Mouse (Mus musculus) limb, embryonic 14.5 days (tissue): ENCODE data around the gene Pheta1. TPM values are rescaled to one million over a fixed set of nuclear protein-coding genes. Genes with fewer than 3 reads are reported as not detected.

Source experiments
- ATAC-seq: fragments of 200-750 bp; cut with Nextera tagmentation; 2 replicates; pipeline ENCODE4 v1.8.0; 2017; ENCODE audit warnings: low read depth, moderate number of reproducible peaks, moderate TSS enrichment; ENCODE audit not compliant: low FRiP score
- DNase-seq: peaks from one replicate; pipeline ENCODE4 v3.0.0-alpha.2; 2015; ENCODE audit warnings: low spot score
- H3K27ac ChIP-seq: fragments of 300-500 bp; sonication (generic); replicated peaks from 2 replicates; pipeline ENCODE4 v1.5.1; 2014; ENCODE audit warnings: low read depth, mild to moderate bottlenecking, low read length, moderate library complexity, mixed read lengths
- H3K27me3 ChIP-seq: fragments of 300-500 bp; sonication (generic); 2 replicates; pipeline ENCODE4 v1.6.1; 2014; ENCODE audit warnings: low read length, mixed read lengths; ENCODE audit not compliant: control insufficient read depth, insufficient read depth
- H3K36me3 ChIP-seq: fragments of 300-500 bp; sonication (generic); 2 replicates; pipeline ENCODE4 v1.6.1; 2014; ENCODE audit warnings: mild to moderate bottlenecking, low read length, moderate library complexity, mixed read lengths; ENCODE audit not compliant: control insufficient read depth, insufficient read depth
- H3K4me1 ChIP-seq: fragments of 300-500 bp; sonication (generic); 2 replicates; pipeline ENCODE4 v1.6.1; 2014; ENCODE audit warnings: antibody characterized with exemption, low read length, mixed read lengths; ENCODE audit not compliant: control insufficient read depth, insufficient read depth
- H3K4me2 ChIP-seq: fragments of 300-500 bp; sonication (generic); replicated peaks from 2 replicates; pipeline ENCODE4 v1.6.1; 2014; ENCODE audit warnings: low read depth, mild to moderate bottlenecking, low read length, moderate library complexity; ENCODE audit not compliant: severe bottlenecking
- H3K4me3 ChIP-seq: fragments of 300-500 bp; sonication (generic); replicated peaks from 2 replicates; pipeline ENCODE4 v1.5.1; 2014; ENCODE audit warnings: low read length
- H3K9ac ChIP-seq: fragments of 300-500 bp; sonication (generic); 2 replicates; pipeline ENCODE4 v1.6.1; 2014; ENCODE audit warnings: mild to moderate bottlenecking, low read depth, low read length, moderate library complexity; ENCODE audit not compliant: severe bottlenecking
- H3K9me3 ChIP-seq: fragments of 300-500 bp; sonication (generic); 2 replicates; pipeline ENCODE4 v1.6.1; 2016; ENCODE audit warnings: low read length; ENCODE audit not compliant: control insufficient read depth
- POLR2A ChIP-seq: fragments of 200-500 bp; IDR thresholded peaks from 2 replicates; pipeline ENCODE4 v1.8.0; 2012; ENCODE audit warnings: inconsistent platforms, mild to moderate bottlenecking, moderate library complexity, borderline replicate concordance; ENCODE audit not compliant: insufficient read depth, insufficient read length; ENCODE audit errors: extremely low read depth
- WGBS: fragments of 180-500 bp; shearing (Covaris S2); extraction: QIAGEN DNeasy Blood & Tissue Kit; methylation state at CpG from one replicate; pipeline ENCODE4 v1.1.7; 2014; 5-methylcytosine and 5-hydroxymethylcytosine counted together
- polyA plus RNA-seq, 2 experiments: library from polyadenylated mRNA; depleted of rRNA in 1 of 2; stranded (reverse) in 1 of 2; unstranded in 1 of 2; fragments of >200 nt; fragmentation: Nextera tagmentation in 1 of 2; extraction: Ambion mirVana in 1 of 2; gene quantifications; 2 replicates each; pipeline versions ENCODE4 v1.2.1 to v1.2.3; 2012 to 2014

The Pheta1 gene
- polyA plus RNA-seq, 2 experiments: 21.3 to 30.1 TPM

DNA sequence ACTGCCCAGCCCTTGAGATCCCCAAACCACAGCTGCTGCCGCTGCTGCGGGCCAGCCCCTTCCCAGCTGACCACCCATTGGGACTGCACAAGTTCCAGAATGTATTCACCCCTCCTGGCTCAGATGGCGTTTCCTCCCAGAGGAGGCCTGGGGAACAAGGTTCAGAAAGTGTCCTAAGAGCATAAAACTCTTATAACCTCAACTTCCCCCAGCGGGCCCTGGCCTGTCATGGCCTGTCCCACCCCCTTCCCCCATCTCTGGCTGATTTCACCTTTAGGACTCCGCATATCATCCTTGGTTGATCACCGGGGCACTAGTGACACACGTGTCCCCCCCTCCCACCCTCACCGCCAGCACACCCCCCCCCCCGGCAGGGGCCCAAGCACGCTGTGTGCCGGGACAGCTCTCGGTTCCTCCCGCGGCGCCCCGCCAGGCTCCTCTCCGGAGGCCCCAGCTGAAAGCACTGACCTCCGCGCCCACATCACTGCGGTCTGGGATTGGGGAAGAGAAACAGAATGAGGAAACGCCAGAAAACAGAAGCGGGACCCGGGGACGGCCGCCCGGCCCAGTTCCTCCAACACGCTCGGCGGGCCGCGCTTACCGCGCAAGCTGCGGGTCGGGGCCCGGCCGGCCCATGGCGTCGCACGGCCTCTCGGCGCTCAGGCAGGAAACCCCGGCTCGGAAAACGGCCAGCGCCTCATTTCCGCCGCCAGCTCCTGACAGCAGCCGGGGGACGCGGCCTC lies 12.7 kb upstream of the Pheta1 start:
- Histone ChIP-seq H3K4me1 (peaks cover 46% of the 10 kb centered on the region), H3K27ac (peak overlapping the region; percentile 38; the same call in 1 of the 2 replicates), H3K9ac (peak overlapping the region; percentile 69), H3K36me3 (no peaks in the 10 kb centered on the region), H3K9me3 (no peaks in the 10 kb centered on the region), H3K4me3 (peak overlapping the region; percentile 82), H3K4me2 (peak overlapping the region; percentile 94), H3K27me3 (peaks cover 7% of the 10 kb centered on the region; the same call in 1 of the 2 replicates)
- TF ChIP-seq POLR2A: no peak
- DNase-seq (no peak), ATAC-seq (peak; percentile 34; the same call in 1 of the 2 replicates)
- WGBS: 0% methylated on average over 21 of the region's 51 CpGs

DNA sequence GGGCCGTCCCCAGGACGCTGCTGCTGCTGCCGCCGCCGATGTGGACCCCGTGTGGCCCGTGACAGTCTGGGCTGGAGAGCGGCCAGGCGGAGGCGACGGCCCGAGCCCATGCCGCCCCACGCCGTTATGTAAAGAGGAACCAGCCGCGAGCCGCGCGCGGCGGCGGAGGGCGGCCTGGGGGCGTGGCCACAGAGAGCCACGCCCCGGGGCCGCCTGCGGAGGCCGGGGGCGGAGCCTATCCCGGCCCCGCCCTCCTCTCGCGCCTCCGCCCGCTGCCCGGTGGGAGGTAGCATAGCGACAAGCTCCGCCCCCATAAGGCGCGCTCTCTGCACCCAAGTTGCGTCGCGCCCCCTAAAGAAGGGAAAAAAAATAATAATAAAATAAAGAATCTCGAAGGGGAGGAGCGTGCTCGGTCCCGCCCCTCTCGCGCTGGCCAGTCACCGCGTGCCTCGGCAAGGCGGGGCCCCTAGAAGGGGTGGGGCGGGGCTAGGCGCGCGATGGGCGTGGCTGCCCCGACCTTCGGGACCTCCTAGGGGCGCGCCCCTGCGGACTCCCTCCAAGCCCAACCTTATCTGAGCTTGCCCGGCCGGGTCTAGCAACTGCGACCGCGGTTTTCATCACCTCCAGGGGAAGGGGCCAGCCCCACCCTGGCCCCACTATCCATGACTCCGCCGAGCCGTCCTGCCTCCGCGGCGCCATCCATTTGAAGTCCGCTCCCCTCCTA lies 11.9 kb upstream of the Pheta1 start:
- peak overlapping the region; percentile 38; the same call in 1 of the 2 replicates for H3K27ac ChIP-seq
- H3K36me3 ChIP-seq: no peaks in the 10 kb centered on the region
- H3K4me3 ChIP-seq: peak overlapping the region; percentile 82
- TF ChIP-seq POLR2A: 0 out of 2 replicates have a peak, but pooled peaks have one; percentile 38
- no peaks in the 10 kb centered on the region for H3K9me3 ChIP-seq
- peak; percentile 87 for ATAC-seq
- DNase-seq: peak; percentile 90
- WGBS: under 1% methylated on average over 64 of the region's 77 CpGs
- peak overlapping the region; percentile 94 for H3K4me2 ChIP-seq
- peaks cover 7% of the 10 kb centered on the region; the same call in 1 of the 2 replicates for H3K27me3 ChIP-seq
- peaks cover 46% of the 10 kb centered on the region for H3K4me1 ChIP-seq
- H3K9ac ChIP-seq: peak overlapping the region; percentile 69

DNA sequence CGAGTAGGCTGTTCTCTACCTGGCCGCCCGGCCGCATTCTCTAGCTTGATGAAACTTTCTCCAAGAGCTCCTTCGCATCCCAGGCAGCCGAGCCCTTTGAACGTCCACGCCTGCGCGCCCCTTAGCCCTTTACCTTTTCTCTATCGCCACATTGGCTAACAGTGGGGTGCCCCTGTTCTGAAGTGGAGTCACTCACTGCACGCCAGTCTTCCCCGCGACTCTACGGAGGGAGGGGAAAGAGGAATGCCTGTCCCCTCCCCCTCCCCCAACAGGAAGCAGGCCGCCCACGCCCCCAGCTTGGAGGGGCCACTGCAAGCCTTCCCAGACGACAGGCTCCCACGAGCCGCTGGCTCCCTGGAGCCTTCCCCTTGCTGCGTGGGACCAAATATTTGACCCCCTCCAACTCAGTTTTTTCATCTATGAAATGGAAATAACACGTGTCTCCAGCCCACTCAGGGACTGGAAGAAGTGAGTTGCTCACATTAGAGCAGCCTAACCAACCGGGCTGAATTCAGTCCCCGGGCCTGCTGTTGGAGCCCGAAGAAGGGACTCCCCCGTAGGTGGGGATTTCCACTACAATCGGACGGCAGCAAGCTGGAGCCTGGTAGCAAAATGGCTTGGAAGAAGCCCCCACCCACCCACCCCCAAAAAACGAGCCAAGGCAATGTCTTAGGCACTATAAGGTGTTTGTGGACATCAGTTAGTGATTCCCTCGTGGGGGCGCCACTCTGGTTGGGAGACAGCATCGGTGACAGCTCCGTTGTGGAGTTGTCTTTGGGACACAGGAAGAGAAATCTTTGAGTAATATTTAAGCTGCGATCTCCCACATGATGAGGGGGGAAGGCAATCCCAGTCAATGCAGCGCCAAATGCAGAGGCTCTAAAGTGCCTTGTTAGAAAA lies 11.1 kb upstream of the Pheta1 start, which contains the start of gene Sh2b3:
Gene Sh2b3, minus strand, starts transcription at position 206 of the 900 bp plus-strand sequence.
- Histone ChIP-seq H3K27me3 (peaks cover 7% of the 10 kb centered on the region; the same call in 1 of the 2 replicates), H3K4me2 (peak within 1 kb of the TSS; percentile 94), H3K9me3 (no peaks in the 10 kb centered on the region), H3K27ac (peak within 1 kb of the TSS; percentile 43), H3K4me3 (peak within 1 kb of the TSS; percentile 82), H3K9ac (peak within 1 kb of the TSS; percentile 69), H3K4me1 (peaks cover 46% of the 10 kb centered on the region), H3K36me3 (no peaks in the 10 kb centered on the region)
- no peak for TF ChIP-seq POLR2A
- ATAC-seq (no peak), DNase-seq (no peak)
- WGBS: under 1% methylated on average over 34 of the region's 35 CpGs

DNA sequence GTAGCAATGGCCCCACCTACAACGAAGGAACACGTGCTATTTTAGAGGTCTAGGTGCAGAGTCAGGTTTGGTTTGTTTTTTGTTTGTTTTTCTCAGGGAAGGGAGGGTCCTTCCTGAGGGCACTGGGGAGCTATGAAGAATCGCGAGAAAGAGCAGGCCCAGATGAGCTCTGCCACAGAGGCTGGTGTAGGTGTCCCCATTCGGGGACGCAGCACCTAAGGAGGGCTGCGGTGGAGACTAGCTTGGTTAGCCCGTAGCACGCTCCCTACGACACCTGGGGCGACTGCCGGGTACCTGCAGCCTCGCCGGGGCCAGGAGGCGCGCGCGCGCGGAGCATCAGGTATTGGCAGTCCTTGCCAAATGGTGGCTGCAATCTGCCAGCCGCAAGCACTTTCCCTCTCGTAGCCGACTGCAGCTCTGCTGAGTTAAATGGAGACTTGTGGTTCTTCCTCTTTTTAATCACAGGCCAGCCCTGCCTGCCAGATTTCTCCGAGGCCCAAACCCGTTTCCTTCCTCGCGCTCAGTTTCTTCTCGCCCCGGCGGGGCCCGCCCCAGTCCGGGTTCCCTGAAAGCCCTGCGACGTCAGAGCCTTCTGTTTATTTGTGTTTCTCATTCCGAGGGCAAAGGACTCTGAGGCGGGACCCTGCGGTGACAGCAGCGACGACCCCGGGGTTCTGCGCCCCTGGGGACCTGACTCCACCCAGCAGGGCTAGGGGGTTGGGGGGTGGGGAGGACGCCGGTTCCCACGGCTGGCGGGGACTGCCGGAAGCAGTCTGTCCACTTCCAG lies 10.2 kb upstream of the Pheta1 start:
- H3K4me2 ChIP-seq: peak overlapping the region; percentile 94
- H3K27me3 ChIP-seq: peaks cover 7% of the 10 kb centered on the region; the same call in 1 of the 2 replicates
- no peak for ATAC-seq
- H3K9ac ChIP-seq: peak overlapping the region; percentile 45
- peaks cover 41% of the 10 kb centered on the region for H3K4me1 ChIP-seq
- H3K36me3 ChIP-seq: no peaks in the 10 kb centered on the region
- peak overlapping the region; percentile 43 for H3K27ac ChIP-seq
- DNase-seq: no peak
- H3K4me3 ChIP-seq: peak overlapping the region; percentile 82
- no peaks in the 10 kb centered on the region for H3K9me3 ChIP-seq
- TF ChIP-seq POLR2A: no peak
- under 1% methylated on average over 41 of the region's 46 CpGs for whole genome bisulfite sequencing
